32 mouse cellular contexts compared by ENCODE assay signal in the genomic region with DNA sequence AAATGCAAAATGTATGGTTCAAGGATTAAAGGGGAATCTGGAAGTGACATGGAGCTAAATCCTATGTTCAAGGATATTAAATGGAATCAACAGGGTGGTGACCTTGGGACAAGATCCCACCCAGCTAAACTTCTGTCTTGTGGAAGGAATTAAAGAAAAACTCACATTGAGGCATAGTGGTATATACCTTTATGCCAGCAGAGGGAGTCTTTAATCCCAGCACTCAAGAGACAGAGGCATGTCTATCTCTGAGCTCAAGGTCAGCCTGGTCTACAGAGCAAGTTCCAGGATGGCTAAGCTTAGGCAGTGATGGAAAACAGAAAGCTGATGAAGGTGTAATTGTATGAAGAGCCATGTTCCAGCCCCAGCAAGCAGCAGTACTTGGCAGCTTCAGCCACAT. TPM values are rescaled to one million over a fixed set of nuclear protein-coding genes. Genes with fewer than 3 reads are reported as not detected.
DNase-seq lines count a peak whose midpoint lies in the region; ATAC-seq and TF ChIP-seq lines count a peak whose summit lies in the region.
"Had no signal": no experiment of that assay in that cellular context is flagged by ENCODE, and none has a peak within 500 bp of the region (broad histone marks: within the 10 kb centered on the region; RNA-seq: fewer than 3 reads in every experiment).

No protein-coding gene starts in this region.

- no peaks in the 10 kb centered on the region for H3K4me1 ChIP-seq in E14TG2a.4 (replicated peaks; ENCODE audit: low read depth, low read length)
- H3K4me1 ChIP-seq in thymus, adult 2 months (replicated peaks; ENCODE audit: control insufficient read depth, insufficient read depth, low read length): no peaks in the 10 kb centered on the region
- H3K4me1 ChIP-seq: embryonic facial prominence, embryonic 12.5 days; heart, embryonic 15.5 days; hindbrain, embryonic 12.5 days; limb, embryonic 15.5 days; neural tube, embryonic 13.5 days; stomach, embryonic 15.5 days had no signal

- TF ChIP-seq CTCF in layer of hippocampus, adult 2 months (conservative IDR thresholded peaks at IDR 0.05): peak; percentile 28; the same call in 1 of the 2 replicates
- 0 out of 2 replicates have a peak, but pooled peaks have one; percentile 6 for TF ChIP-seq CTCF in E14TG2a.4 (conservative IDR thresholded peaks at IDR 0.05; ENCODE audit: low read length)
- TF ChIP-seq CTCF in thymus, adult 2 months (IDR thresholded peaks at IDR 0.05; ENCODE audit: borderline replicate concordance, control insufficient read depth, extremely low read depth, insufficient read depth, low read length, poor library complexity): no peak

- intact Hi-C loops in left cerebral cortex, postnatal 14 days (cut with DNase I): no loop called here

- H3K4me3 ChIP-seq in layer of hippocampus, adult 2 months: no peak overlapping the region
- H3K4me3 ChIP-seq in E14TG2a.4 (replicated peaks; ENCODE audit: low read length): no peak overlapping the region
- H3K4me3 ChIP-seq in thymus, adult 2 months (ENCODE audit: control insufficient read depth, insufficient read depth, low read length): no peak overlapping the region
- H3K4me3 ChIP-seq: embryonic facial prominence, embryonic 12.5 days; erythroblast, embryonic 14.5 days; heart, adult 2 months; heart, embryonic 15.5 days; hindbrain, embryonic 12.5 days; limb, embryonic 15.5 days; neural tube, embryonic 13.5 days; stomach, embryonic 15.5 days had no signal

- peaks cover 25% of the 10 kb centered on the region for H3K9me3 ChIP-seq in E14TG2a.4 (ENCODE audit: low read length)
- H3K9me3 ChIP-seq: embryonic facial prominence, embryonic 12.5 days; heart, embryonic 15.5 days; hindbrain, embryonic 12.5 days; limb, embryonic 15.5 days; neural tube, embryonic 13.5 days; stomach, embryonic 15.5 days had no signal

- no peak for TF ChIP-seq POLR2A in thymus, adult 2 months (IDR thresholded peaks at IDR 0.05; ENCODE audit: control insufficient read depth, extremely low read depth, insufficient read depth, low read length, poor library complexity)

- no peaks in the 10 kb centered on the region for H3K27me3 ChIP-seq in E14TG2a.4 (ENCODE audit: insufficient read depth, low read length)
- no peaks in the 10 kb centered on the region for H3K27me3 ChIP-seq in thymus, adult 2 months (ENCODE audit: control insufficient read depth, insufficient read depth, low read length)
- H3K27me3 ChIP-seq: embryonic facial prominence, embryonic 12.5 days; heart, embryonic 15.5 days; hindbrain, embryonic 12.5 days; limb, embryonic 15.5 days; neural tube, embryonic 13.5 days; stomach, embryonic 15.5 days had no signal

- no peak for DNase-seq in layer of hippocampus, adult 2 months (ENCODE audit: low spot score in 2 of 2)
- no peak for DNase-seq in layer of hippocampus, adult 9-11 months
- DNase-seq in 416B (ENCODE audit: low read depth): peak; percentile 38
- no peak for DNase-seq in left cerebral cortex, postnatal 14 days (ENCODE audit: low spot score in 2 of 2)
- DNase-seq in thymus, adult 2 months: no peak
- DNase-seq: adrenal gland, postnatal 10 days; cerebellum, adult 9-10 months; gastrocnemius, postnatal 14 days; heart, adult 2 months; layer of hippocampus, postnatal 36 days; lung, postnatal 36 days; right cerebral cortex, postnatal 14 days; thymus, postnatal 25 days had no signal

- 0 out of 2 replicates have a peak, but pooled peaks have one; percentile 50 for ATAC-seq in megakaryocyte progenitor cell, adult 5-6 weeks (replicated peaks; ENCODE audit: poor library complexity)
- ATAC-seq: activated CD4-positive, CD25-positive, alpha-beta regulatory T cell, adult 4 months; forebrain, embryonic 14.5 days; inflammation-experienced regulatory T-cells, adult 6 months had no signal

- H3K27ac ChIP-seq in layer of hippocampus, adult 2 months: no peak overlapping the region
- no peak overlapping the region for H3K27ac ChIP-seq in thymus, adult 2 months (ENCODE audit: control insufficient read depth, insufficient read depth, low read length)
- H3K27ac ChIP-seq: embryonic facial prominence, embryonic 12.5 days; heart, adult 2 months; heart, embryonic 15.5 days; hindbrain, embryonic 12.5 days; limb, embryonic 15.5 days; neural tube, embryonic 13.5 days; stomach, embryonic 15.5 days had no signal

- no peaks in the 10 kb centered on the region for H3K36me3 ChIP-seq in E14TG2a.4 (ENCODE audit: insufficient read depth, low read length)
- H3K36me3 ChIP-seq in thymus, adult 2 months (ENCODE audit: control insufficient read depth, insufficient read depth, low read length): no peaks in the 10 kb centered on the region
- H3K36me3 ChIP-seq: embryonic facial prominence, embryonic 12.5 days; heart, embryonic 15.5 days; hindbrain, embryonic 12.5 days; limb, embryonic 15.5 days; neural tube, embryonic 13.5 days; stomach, embryonic 15.5 days had no signal

RNA-seq across cellular contexts. Expression of a gene that starts 39.3 kb away (rescaled TPM):
- total RNA-seq in layer of hippocampus, adult 2 months (2021): not detected
- total RNA-seq in megakaryocyte progenitor cell, adult 5-6 weeks (2015): not detected in 2 replicates
- total RNA-seq in megakaryocyte progenitor cell, adult 5-6 weeks (2017): not detected in 2 replicates
- total RNA-seq in left cerebral cortex, postnatal 14 days (2021): not detected
- polyA plus RNA-seq in thymus, adult 2 months (2012; rRNA removed): 0.12 and 0.14 TPM in 2 replicates
- total RNA-seq: adrenal gland, postnatal 10 days; gastrocnemius, postnatal 14 days; heart, adult 2 months; layer of hippocampus, postnatal 36 days; left cerebral cortex, postnatal 36 days; monocyte, adult 5-6 weeks had no signal
- polyA plus RNA-seq: embryonic facial prominence, embryonic 12.5 days; erythroblast, embryonic 14.5 days; forebrain, embryonic 14.5 days; heart, adult 2 months; heart, embryonic 15.5 days; hindbrain, embryonic 12.5 days; large intestine, adult 2 months; limb, embryonic 15.5 days; midbrain, embryonic 11.5 days; neural tube, embryonic 13.5 days; stomach, embryonic 15.5 days had no signal

RNA-seq across cellular contexts. Expression of a gene that starts 48.8 kb away (rescaled TPM):
- total RNA-seq in layer of hippocampus, adult 2 months (2021): not detected
- not detected in 2 replicates for total RNA-seq in megakaryocyte progenitor cell, adult 5-6 weeks (2015)
- total RNA-seq in megakaryocyte progenitor cell, adult 5-6 weeks (2017): not detected in 2 replicates
- not detected for total RNA-seq in left cerebral cortex, postnatal 14 days (2021)
- polyA plus RNA-seq in thymus, adult 2 months (2012; rRNA removed): 0.08 TPM in 1 of 2 replicates, not detected in the other
- total RNA-seq: adrenal gland, postnatal 10 days; gastrocnemius, postnatal 14 days; heart, adult 2 months; layer of hippocampus, postnatal 36 days; left cerebral cortex, postnatal 36 days; monocyte, adult 5-6 weeks had no signal
- polyA plus RNA-seq: activated CD4-positive, CD25-positive, alpha-beta regulatory T cell, adult 4 months; embryonic facial prominence, embryonic 12.5 days; erythroblast, embryonic 14.5 days; forebrain, embryonic 14.5 days; heart, adult 2 months; heart, embryonic 15.5 days; hindbrain, embryonic 12.5 days; inflammation-experienced regulatory T-cells, adult 6 months; kidney, embryonic 14.5 days; large intestine, adult 2 months; limb, embryonic 15.5 days; liver, embryonic 16.5 days; midbrain, embryonic 11.5 days; neural tube, embryonic 13.5 days; spleen, adult 2 months had no signal
